Mouse (Mus musculus) intestine, embryonic 16.5 days (tissue): Measurements from ENCODE around the gene Fars2. TPM values are rescaled to one million over a fixed set of nuclear protein-coding genes. Genes with fewer than 3 reads are reported as not detected.

ENCODE experiments used
- ATAC-seq: fragments of 200-750 bp; cut with Nextera tagmentation; 2 replicates; pipeline ENCODE4 v1.8.0; 2017; ENCODE audit warnings: moderate TSS enrichment, moderate library complexity
- H3K27ac ChIP-seq: fragments of 300-500 bp; sonication (generic); 2 replicates; pipeline ENCODE4 v1.5.1; 2014; ENCODE audit warnings: mild to moderate bottlenecking, low read length
- H3K27me3 ChIP-seq: fragments of 300-500 bp; sonication (generic); replicated peaks from 2 replicates; pipeline ENCODE4 v1.6.1; 2014; ENCODE audit warnings: low read length, control low read depth, mixed read lengths; ENCODE audit not compliant: control insufficient read depth, insufficient read depth
- H3K36me3 ChIP-seq: fragments of 300-500 bp; sonication (generic); 2 replicates; pipeline ENCODE4 v1.6.1; 2014; ENCODE audit warnings: low read length, control low read depth; ENCODE audit not compliant: control insufficient read depth, insufficient read depth
- H3K4me1 ChIP-seq: fragments of 300-500 bp; sonication (generic); 2 replicates; pipeline ENCODE4 v1.6.1; 2014; ENCODE audit warnings: low read length, control low read depth, mixed read lengths; ENCODE audit not compliant: control insufficient read depth, insufficient read depth
- H3K4me2 ChIP-seq: fragments of 300-500 bp; sonication (generic); 2 replicates; pipeline ENCODE4 v1.6.1; 2014; ENCODE audit warnings: low read depth, low read length, control low read depth
- H3K4me3 ChIP-seq: fragments of 300-500 bp; sonication (generic); 2 replicates; pipeline ENCODE4 v1.5.1; 2014; ENCODE audit warnings: mild to moderate bottlenecking, low read length
- H3K9ac ChIP-seq: fragments of 300-500 bp; sonication (generic); 2 replicates; pipeline ENCODE4 v1.6.1; 2014; ENCODE audit warnings: low read depth, low read length
- H3K9me3 ChIP-seq: fragments of 300-500 bp; sonication (generic); 2 replicates; pipeline ENCODE4 v1.6.1; 2016; ENCODE audit warnings: low read length, control low read depth; ENCODE audit not compliant: control insufficient read depth
- WGBS: fragments of 180-500 bp; shearing (Covaris S2); extraction: QIAGEN DNeasy Blood & Tissue Kit; methylation state at CpG from one replicate; pipeline ENCODE4 v1.1.7; 2014; 5-methylcytosine and 5-hydroxymethylcytosine counted together
- polyA plus RNA-seq: library from polyadenylated mRNA; unstranded; fragments of >200 nt; fragmentation: Nextera tagmentation; extraction: Ambion mirVana; gene quantifications from 2 replicates; pipeline ENCODE4 v1.2.1, GENCODE M21; 2015

The Fars2 gene
- polyA plus RNA-seq, 1 experiment from 2014 or later, result 48.2 TPM

- H3K27ac ChIP-seq, result no peak overlapping the region
- 31% methylated on average over 2 of the region's 2 CpGs for WGBS
- H3K9me3 ChIP-seq, result no peaks in the 10 kb centered on the region
- no peak overlapping the region for H3K9ac ChIP-seq
- H3K36me3 ChIP-seq, result no peaks in the 10 kb centered on the region
- no peaks in the 10 kb centered on the region for H3K4me1 ChIP-seq
- H3K4me3 ChIP-seq, result no peak overlapping the region
- ATAC-seq, result no peak
- H3K27me3 ChIP-seq, result no peaks in the 10 kb centered on the region
- no peak overlapping the region for H3K4me2 ChIP-seq
Observed at GRCm38 (mm10) chr13:36750056-36750455, 632.8 kb downstream of the Fars2 start.

DNA sequence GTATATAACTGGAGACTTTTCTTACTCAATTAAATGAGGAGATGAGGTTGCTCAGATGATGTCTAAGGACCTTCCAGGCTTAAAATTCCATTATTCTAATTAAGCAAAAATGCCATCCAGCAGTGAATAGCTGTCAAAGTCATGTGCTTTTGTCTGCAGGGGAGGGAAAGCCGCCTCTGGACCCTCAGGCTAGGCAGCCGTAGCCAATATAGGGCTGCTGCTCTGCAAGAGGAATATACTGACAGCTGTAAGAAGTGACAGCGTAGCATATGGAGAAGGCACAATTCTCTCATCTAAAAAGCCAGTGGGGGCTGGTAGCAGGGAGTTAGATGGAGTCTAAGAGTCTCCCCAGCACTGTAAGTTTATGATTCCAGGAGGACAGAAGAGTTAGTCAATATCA lies 634.6 kb downstream of the Fars2 start:
- H3K27ac ChIP-seq, result no peak overlapping the region
- no peaks in the 10 kb centered on the region for H3K9me3 ChIP-seq
- no peak overlapping the region for H3K9ac ChIP-seq
- H3K4me1 ChIP-seq, result no peaks in the 10 kb centered on the region
- ATAC-seq, result no peak
- H3K27me3 ChIP-seq, result no peaks in the 10 kb centered on the region
- H3K4me3 ChIP-seq, result no peak overlapping the region
- H3K4me2 ChIP-seq, result no peak overlapping the region
- 81% methylated on average over 3 of the region's 3 CpGs for WGBS
- no peaks in the 10 kb centered on the region for H3K36me3 ChIP-seq

- no peak overlapping the region for H3K4me2 ChIP-seq
- H3K4me3 ChIP-seq, result no peak overlapping the region
- H3K9me3 ChIP-seq, result no peaks in the 10 kb centered on the region
- no peaks in the 10 kb centered on the region for H3K4me1 ChIP-seq
- no peak overlapping the region for H3K27ac ChIP-seq
- H3K36me3 ChIP-seq, result no peaks in the 10 kb centered on the region
- no peak for ATAC-seq
- no peak overlapping the region for H3K9ac ChIP-seq
- WGBS, result 57% methylated on average over 2 of the region's 2 CpGs
- H3K27me3 ChIP-seq, result no peaks in the 10 kb centered on the region
Observed at GRCm38 (mm10) chr13:36766801-36767200, 649.6 kb downstream of the Fars2 start.

Other genes with a start within 250 kb of the Fars2 start
- gene Rpp40, start 211.1 kb upstream of the Fars2 start, polyA plus RNA-seq, result 14.2 and 21.0 TPM in 2 replicates
- 0.48 and 0.49 TPM in 2 replicates for gene Ppp1r3g, start 158.6 kb upstream of the Fars2 start, polyA plus RNA-seq
- 20.9 and 22.9 TPM in 2 replicates for gene Lyrm4, start 114 bp downstream of the Fars2 start, polyA plus RNA-seq